In genomic region chr1:128614653-128615458, GRCm38 (mm10) we compare ENCODE assay signal across 9 mouse cellular contexts. TPM values are rescaled to one million over a fixed set of nuclear protein-coding genes. Genes with fewer than 3 reads are reported as not detected.
A peak's percentile ranks its signal among the peaks of the same experiment; 100 is the strongest.
DNase-seq lines count a peak whose midpoint lies in the region; ATAC-seq and TF ChIP-seq lines count a peak whose summit lies in the region.
"Had no signal": no experiment of that assay in that cellular context is flagged by ENCODE, and none has a peak within 500 bp of the region (broad histone marks: within the 10 kb centered on the region; RNA-seq: fewer than 3 reads in every experiment).

No protein-coding gene starts in this region.

- H3K9ac ChIP-seq in heart, embryonic 12.5 days = no peak overlapping the region
- H3K9ac ChIP-seq in kidney, postnatal 0 days (ENCODE audit: low read depth, low read length) = no peak overlapping the region
- H3K9ac ChIP-seq: heart, embryonic 13.5 days had no signal

- no peaks in the 10 kb centered on the region for H3K9me3 ChIP-seq in heart, embryonic 12.5 days (replicated peaks)
- H3K9me3 ChIP-seq in kidney, postnatal 0 days (replicated peaks; ENCODE audit: low read length) = no peaks in the 10 kb centered on the region
- no peaks in the 10 kb centered on the region for H3K9me3 ChIP-seq in midbrain, embryonic 10.5 days (replicated peaks)
- H3K9me3 ChIP-seq: heart, embryonic 13.5 days had no signal

- 75% methylated on average over 7 of the region's 7 CpGs for WGBS in heart, embryonic 12.5 days
- WGBS in kidney, postnatal 0 days = 53% methylated on average over 7 of the region's 7 CpGs
- WGBS in cerebellum, adult 2 months = 45% methylated on average over 7 of the region's 7 CpGs
- WGBS in midbrain, embryonic 10.5 days = 88% methylated on average over 7 of the region's 7 CpGs

- no peaks in the 10 kb centered on the region for H3K36me3 ChIP-seq in heart, embryonic 12.5 days
- no peaks in the 10 kb centered on the region for H3K36me3 ChIP-seq in kidney, postnatal 0 days (ENCODE audit: insufficient read depth, low read length)
- H3K36me3 ChIP-seq in myocyte (ENCODE audit: control insufficient read depth, insufficient read depth) = no peaks in the 10 kb centered on the region
- no peaks in the 10 kb centered on the region for H3K36me3 ChIP-seq in midbrain, embryonic 10.5 days
- H3K36me3 ChIP-seq: heart, embryonic 13.5 days had no signal

- no peaks in the 10 kb centered on the region for H3K79me2 ChIP-seq in myocyte (ENCODE audit: control insufficient read depth, insufficient read depth)

- H3K27ac ChIP-seq in heart, embryonic 12.5 days (ENCODE audit: poor library complexity, severe bottlenecking) = no peak overlapping the region
- no peak overlapping the region for H3K27ac ChIP-seq in kidney, postnatal 0 days
- H3K27ac ChIP-seq in cerebellum, adult 2 months (ENCODE audit: insufficient read depth, low read length) = no peak overlapping the region
- no peak overlapping the region for H3K27ac ChIP-seq in midbrain, embryonic 10.5 days (replicated peaks)
- H3K27ac ChIP-seq: heart, embryonic 13.5 days had no signal

- H3K27me3 ChIP-seq in heart, embryonic 12.5 days (replicated peaks) = no peaks in the 10 kb centered on the region
- H3K27me3 ChIP-seq in Patski (no peaks in the 10 kb centered on the region), myocyte (ENCODE audit: control insufficient read depth, insufficient read depth, insufficient read length) (no peaks in the 10 kb centered on the region)
- H3K27me3 ChIP-seq in kidney, postnatal 0 days (ENCODE audit: insufficient read depth, low read length) = no peaks in the 10 kb centered on the region
- H3K27me3 ChIP-seq in cerebellum, adult 2 months (ENCODE audit: control insufficient read depth, insufficient read depth, low read length) = no peaks in the 10 kb centered on the region
- H3K27me3 ChIP-seq in midbrain, embryonic 10.5 days (ENCODE audit: low read depth, poor library complexity, severe bottlenecking) = no peaks in the 10 kb centered on the region
- H3K27me3 ChIP-seq: heart, embryonic 13.5 days had no signal

- in situ Hi-C loops in Patski (cut with MboI; ENCODE audit: low pct_unique_long_range_greater_than_20kb) = no loop called here

- no peak for TF ChIP-seq POLR2A in myocyte (IDR thresholded peaks at IDR 0.05; ENCODE audit: insufficient read length, low read depth)
- TF ChIP-seq POLR2A in cerebellum, adult 2 months (IDR thresholded peaks at IDR 0.05; ENCODE audit: borderline replicate concordance, insufficient read depth, low read length) = no peak

- no peak for ATAC-seq in heart, embryonic 12.5 days (ENCODE audit: insufficient number of reproducible peaks, low FRiP score)
- ATAC-seq in Patski = peak; percentile 62
- no peak for ATAC-seq in kidney, postnatal 0 days (replicated peaks; ENCODE audit: low FRiP score, low read depth)

- CTCF ChIA-PET in Patski (lab: Charles Lee) = no interaction called here

- H3ac ChIP-seq in myocyte (ENCODE audit: control insufficient read depth, insufficient read length) = no peak overlapping the region

- H3K4me2 ChIP-seq in heart, embryonic 12.5 days = no peak overlapping the region
- no peak overlapping the region for H3K4me2 ChIP-seq in kidney, postnatal 0 days (ENCODE audit: low read length)
- H3K4me2 ChIP-seq in myocyte (ENCODE audit: low read depth) = peak overlapping the region; percentile 43
- H3K4me2 ChIP-seq: heart, embryonic 13.5 days had no signal

- H3K4me1 ChIP-seq in heart, embryonic 12.5 days (replicated peaks) = 0 out of 2 replicates have a peak, but pooled peaks cover 15% of the 10 kb centered on the region
- H3K4me1 ChIP-seq in kidney, postnatal 0 days (replicated peaks; ENCODE audit: insufficient read depth, low read length) = no peaks in the 10 kb centered on the region
- no peaks in the 10 kb centered on the region for H3K4me1 ChIP-seq in cerebellum, adult 2 months (ENCODE audit: control insufficient read depth, insufficient read depth, low read length)
- H3K4me1 ChIP-seq in midbrain, embryonic 10.5 days = no peaks in the 10 kb centered on the region

- no peak for TF ChIP-seq CTCF in Patski (IDR thresholded peaks at IDR 0.05)
- no peak for TF ChIP-seq CTCF in kidney, postnatal 0 days (IDR thresholded peaks at IDR 0.05; ENCODE audit: low read depth)
- TF ChIP-seq CTCF in cerebellum, adult 2 months (IDR thresholded peaks at IDR 0.05; ENCODE audit: borderline replicate concordance, insufficient read depth, low read depth, low read length) = no peak

- POLR2A ChIA-PET in Patski (lab: Charles Lee) = interaction anchor here (0.5 to 1.0 kb wide), 2 partner anchors 9 to 27 kb away, joined by 4 read pairs; no protein-coding TSS in a partner anchor

- no peak overlapping the region for H3K4me3 ChIP-seq in heart, embryonic 12.5 days
- H3K4me3 ChIP-seq in kidney, postnatal 0 days (replicated peaks; ENCODE audit: low read depth, low read length) = no peak overlapping the region
- H3K4me3 ChIP-seq in myocyte = no peak overlapping the region
- H3K4me3 ChIP-seq in cerebellum, adult 2 months (replicated peaks; ENCODE audit: insufficient read depth, low read depth, low read length) = no peak overlapping the region
- H3K4me3 ChIP-seq in midbrain, embryonic 10.5 days = no peak overlapping the region
- H3K4me3 ChIP-seq: heart, embryonic 13.5 days had no signal

- DNase-seq in heart, adult 11 months = peak; percentile 96
- DNase-seq in Patski (ENCODE audit: low read depth, low spot score) = peak; percentile 57
- peak; percentile 39 for DNase-seq in kidney, postnatal 0 days (ENCODE audit: low spot score)
- no peak for DNase-seq in cerebellum, adult 2 months
- no peak for DNase-seq in midbrain, embryonic 10.5 days (ENCODE audit: low spot score)
- no peak for DNase-seq in retina, embryonic 14.5 days (ENCODE audit: low spot score)

TF ChIP-seq in myocyte, 11 proteins besides CTCF, POLR2A, EP300 and RAD21:
- TF ChIP-seq CEBPB (IDR thresholded peaks at IDR 0.05; ENCODE audit: insufficient read depth, poor library complexity, severe bottlenecking) = no peak
- no peak for TF ChIP-seq TCF3 (IDR thresholded peaks at IDR 0.05; ENCODE audit: insufficient read length, low read depth)
- TF ChIP-seq MYOD1 (IDR thresholded peaks at IDR 0.05; ENCODE audit: control insufficient read depth in 1 of 3, insufficient read length in 2 of 3, low read depth in 2 of 3) = no peak
- no peak for TF ChIP-seq MYOG (IDR thresholded peaks at IDR 0.05; ENCODE audit: control insufficient read depth in 1 of 3, insufficient read depth in 1 of 3, insufficient read length in 2 of 3, low read depth in 2 of 3)

RNA-seq across cellular contexts. Expression of gene Cxcr4, which starts 22.8 kb away (rescaled TPM):
- 0.95 and 1.5 TPM in 2 replicates for polyA plus RNA-seq in heart, embryonic 12.5 days (2016; fragmentation: Nextera tagmentation; extraction: Ambion mirVana)
- polyA plus RNA-seq in Patski (2021) (3.2 TPM), myocyte (2012; fragmentation: generic; extraction: Trizol) (5.1 TPM)
- polyA plus RNA-seq in kidney, postnatal 0 days (2015; fragmentation: Nextera tagmentation; extraction: Ambion mirVana) = 8.8 and 9.9 TPM in 2 replicates
- 4.3 and 4.6 TPM in 2 replicates for polyA plus RNA-seq in cerebellum, adult 2 months (2012; rRNA removed)
- 18.6 and 20.2 TPM in 2 replicates for polyA plus RNA-seq in midbrain, embryonic 10.5 days (2016; fragmentation: Nextera tagmentation; extraction: Ambion mirVana)

Comparison
In these comparisons a context has a peak if more than half of its experiments do, and no peak if none do; other contexts are left out.
1. DNase-seq: peak in heart, adult 11 months (single experiment), Patski (single experiment) and kidney, postnatal 0 days (single experiment); none in cerebellum, adult 2 months (0 of 2), midbrain, embryonic 10.5 days (single experiment) and retina, embryonic 14.5 days (single experiment).